Mouse (Mus musculus) kidney, adult 9 months (tissue): ENCODE data around the gene Cacna1f.

ENCODE experiments used
- DNase-seq: peaks from one replicate; pipeline ENCODE4 v3.0.0; 2022

Gene Cacna1f

GRCm38 (mm10) chrX:7678986-7679385 is 72.1 kb downstream of the Cacna1f start:
- no peak for DNase-seq

DNA sequence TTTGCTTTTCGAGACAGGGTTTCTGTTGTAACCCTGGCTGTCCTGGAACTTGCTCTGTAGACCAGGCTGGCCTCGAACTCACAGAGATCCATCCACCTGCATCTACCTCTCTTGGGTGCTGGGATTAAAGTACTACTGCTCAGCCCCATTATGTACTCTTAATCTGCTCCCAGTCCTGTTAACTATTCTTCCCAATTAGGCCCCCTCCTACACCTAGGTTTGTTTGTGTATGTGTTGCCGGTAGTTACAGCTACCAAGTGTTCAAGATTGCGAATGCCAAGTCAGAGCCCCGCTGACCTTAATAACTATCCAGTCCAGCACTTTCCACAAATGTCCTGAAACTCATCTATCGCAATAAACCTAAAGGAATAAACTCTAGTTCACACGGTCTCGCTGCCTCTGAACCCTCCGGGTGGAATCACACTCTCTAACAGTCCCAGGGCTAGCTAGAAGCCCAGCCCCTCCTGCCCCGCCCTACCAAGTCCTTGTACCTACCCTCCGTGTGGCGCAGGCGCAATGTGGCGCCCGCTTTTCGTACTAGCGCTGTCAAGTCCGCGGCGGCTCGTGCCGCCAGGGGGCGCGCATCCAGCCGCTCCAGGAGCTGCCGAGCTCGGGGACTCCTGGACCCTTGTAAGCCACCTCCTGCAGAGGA is 72.6 kb downstream of the Cacna1f start:
- DNase-seq: peak; percentile 97

DNA sequence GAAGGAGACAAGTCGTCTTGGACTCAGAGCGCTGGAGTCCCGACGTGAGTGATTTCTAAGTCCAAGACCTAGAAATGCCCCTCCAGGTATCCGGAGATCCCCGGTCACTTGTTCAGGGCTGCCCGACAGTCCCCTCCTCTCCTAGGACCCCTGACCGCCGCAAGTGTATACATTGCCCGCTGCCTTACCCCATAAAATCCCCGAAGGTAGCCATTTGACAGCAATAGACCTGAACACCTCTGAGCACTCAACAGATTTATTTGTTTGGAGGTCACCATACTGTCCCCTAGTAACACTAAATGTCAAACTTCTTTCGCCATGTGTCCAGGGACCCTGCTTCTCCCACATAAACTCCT is 73.2 kb downstream of the Cacna1f start:
- DNase-seq: no peak

DNA sequence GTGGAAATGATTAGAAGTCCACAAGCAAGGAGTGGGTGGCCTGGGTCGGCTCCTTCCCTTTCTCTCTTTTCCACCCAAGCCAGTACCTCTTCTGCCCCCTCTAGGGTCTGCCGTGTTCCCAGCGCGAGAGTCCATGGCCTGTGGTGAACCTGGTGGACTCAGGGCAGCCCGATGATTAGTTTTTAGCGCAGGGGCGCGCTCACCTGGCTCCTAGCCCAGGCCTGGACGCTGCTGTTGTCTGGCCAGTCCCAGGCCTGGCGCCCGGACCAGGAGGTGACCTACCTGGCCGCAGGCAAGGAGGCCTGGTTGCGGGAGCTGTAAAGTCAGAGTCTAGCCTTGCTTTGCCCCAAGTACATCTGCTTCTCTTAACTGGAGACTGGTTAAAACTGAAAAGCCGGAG is 74.0 kb downstream of the Cacna1f start, which contains the start of gene Magix:
Gene Magix (minus strand): TSS at position 388 of the 400 bp plus-strand sequence.
- peak; percentile 76 for DNase-seq
